Mouse (Mus musculus): ENCODE data around the gene Stac.

The Stac gene

GRCm38 (mm10) chr9:111587527-111587926 lies 102.6 kb downstream of the Stac start:
- DNase-seq (ENCODE audit: low spot score), result no peak

- DNase-seq (ENCODE audit: low spot score), result peak; percentile 94
Measured at GRCm38 (mm10) chr9:111578784-111579183, 111.4 kb downstream of the Stac start.

- no peak for DNase-seq (ENCODE audit: low spot score)
Measured at GRCm38 (mm10) chr9:111577453-111577852, 112.7 kb downstream of the Stac start.

GRCm38 (mm10) chr9:111575889-111576288 lies 114.3 kb downstream of the Stac start:
- DNase-seq (ENCODE audit: low spot score), result no peak

- no peak for DNase-seq (ENCODE audit: low spot score)
Measured at GRCm38 (mm10) chr9:111573836-111574235, 116.3 kb downstream of the Stac start.

GRCm38 (mm10) chr9:111571619-111572018 lies 118.5 kb downstream of the Stac start:
- DNase-seq (ENCODE audit: low spot score), result peak; percentile 19

- DNase-seq (ENCODE audit: low spot score), result no peak
Measured at GRCm38 (mm10) chr9:111564176-111564575, 126.0 kb downstream of the Stac start.

- no peak for DNase-seq (ENCODE audit: low spot score)
Measured at GRCm38 (mm10) chr9:111563226-111563625, 126.9 kb downstream of the Stac start.

GRCm38 (mm10) chr9:111562217-111562988 lies 127.7 kb downstream of the Stac start:
- DNase-seq (ENCODE audit: low spot score), result no peak

- no peak for DNase-seq (ENCODE audit: low spot score)
Measured at GRCm38 (mm10) chr9:111556699-111557098, 133.4 kb downstream of the Stac start.

- DNase-seq (ENCODE audit: low spot score), result no peak
Measured at GRCm38 (mm10) chr9:111552865-111553264, 137.3 kb downstream of the Stac start.

GRCm38 (mm10) chr9:111551461-111552190 lies 138.5 kb downstream of the Stac start:
- no peak for DNase-seq (ENCODE audit: low spot score)

- DNase-seq (ENCODE audit: low spot score), result no peak
Measured at GRCm38 (mm10) chr9:111550963-111551321, 139.2 kb downstream of the Stac start.

- no peak for DNase-seq (ENCODE audit: low spot score)
Measured at GRCm38 (mm10) chr9:111550281-111550962, 139.7 kb downstream of the Stac start.

GRCm38 (mm10) chr9:111542663-111543062 lies 147.5 kb downstream of the Stac start:
- peak; percentile 56 for DNase-seq (ENCODE audit: low spot score)

- DNase-seq (ENCODE audit: low spot score), result no peak
Measured at GRCm38 (mm10) chr9:111535445-111536064, 154.6 kb downstream of the Stac start.

- DNase-seq (ENCODE audit: low spot score), result peak; percentile 48
Measured at GRCm38 (mm10) chr9:111534744-111535423, 155.3 kb downstream of the Stac start.

- peak; percentile 45 for DNase-seq (ENCODE audit: low spot score)
Measured at GRCm38 (mm10) chr9:111523871-111524270, 166.3 kb downstream of the Stac start.

GRCm38 (mm10) chr9:111523111-111523510 lies 167.0 kb downstream of the Stac start:
- DNase-seq (ENCODE audit: low spot score), result peak; percentile 64

GRCm38 (mm10) chr9:111522226-111522625 lies 167.9 kb downstream of the Stac start:
- DNase-seq (ENCODE audit: low spot score), result peak; percentile 45

- no peak for DNase-seq (ENCODE audit: low spot score)
Measured at GRCm38 (mm10) chr9:111515536-111515935, 174.6 kb downstream of the Stac start.
